Mouse (Mus musculus) small intestine, adult 2 months (tissue): ENCODE results near the gene Slc18b1.
"Not testable (repeated sequence)": the region's sequence is repeated elsewhere in the genome, so short reads cannot be mapped to it uniquely, and the experiment has no call there.

ENCODE experiments used
- CTCF ChIP-seq: fragments of 200-500 bp; IDR thresholded peaks from 2 replicates; pipeline ENCODE4 v1.5.1; 2012; ENCODE audit warnings: low read depth, mild to moderate bottlenecking, control low read depth, inconsistent platforms, low read length, moderate library complexity, mixed read lengths; ENCODE audit not compliant: insufficient replicate concordance, insufficient read length; ENCODE audit errors: extremely low read depth
- POLR2A ChIP-seq: fragments of 200-500 bp; IDR thresholded peaks from 2 replicates; pipeline ENCODE4 v1.6.1; 2012; ENCODE audit warnings: low read depth, mild to moderate bottlenecking, control low read depth, inconsistent platforms, low read length, moderate library complexity

- not testable (repeated sequence) for TF ChIP-seq POLR2A, CTCF
These were observed 10.2 kb upstream of the Slc18b1 start for GRCm38 (mm10) chr10:23786631-23787038.
